Mouse (Mus musculus) NIH3T3 (cell line): ENCODE results near the gene Stard10.

ENCODE experiments used
- DNase-seq: peaks from one replicate; pipeline ENCODE4 v3.0.0-alpha.2; 2012; ENCODE audit warnings: low read depth

The Stard10 gene

DNA sequence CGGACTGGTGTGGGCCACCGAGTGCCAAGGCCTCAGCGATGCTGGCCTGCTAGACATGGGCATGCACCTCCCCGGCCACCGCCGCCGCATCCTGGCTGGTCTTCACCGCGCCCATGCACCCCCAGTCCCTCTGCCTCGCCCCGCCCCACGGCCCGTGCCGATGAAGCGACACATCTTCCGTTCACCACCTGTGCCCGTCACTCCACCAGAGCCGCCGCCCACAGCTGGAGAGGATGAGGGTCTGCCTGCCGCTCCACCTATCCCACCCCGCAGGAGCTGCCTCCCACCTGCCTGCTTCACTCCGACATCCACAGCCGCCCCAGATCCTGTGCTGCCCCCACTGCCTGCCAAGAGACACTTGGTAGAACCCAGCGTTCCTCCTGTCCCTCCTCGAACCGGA lies 56.2 kb downstream of the Stard10 start:
- DNase-seq = no peak

DNA sequence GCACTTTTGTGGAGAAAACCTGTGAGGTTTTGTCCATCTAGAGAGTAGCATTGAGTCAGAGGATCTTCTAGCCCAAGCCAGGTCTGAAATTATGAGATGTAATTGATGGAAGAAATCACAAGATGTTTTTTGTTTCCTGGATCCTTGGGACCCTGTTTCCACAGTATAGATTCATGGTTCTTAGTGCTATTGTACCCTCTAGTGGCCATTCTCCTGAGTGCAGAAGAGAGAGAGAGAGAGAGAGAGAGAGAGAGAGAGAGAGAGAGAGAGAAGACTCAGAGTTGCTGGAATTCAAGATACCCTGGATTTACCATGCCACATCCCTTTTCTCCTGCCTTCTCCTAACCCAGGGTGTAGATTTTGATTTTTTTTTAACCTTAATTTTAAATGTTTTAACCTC lies 57.3 kb downstream of the Stard10 start:
- peak; percentile 81 for DNase-seq

DNA sequence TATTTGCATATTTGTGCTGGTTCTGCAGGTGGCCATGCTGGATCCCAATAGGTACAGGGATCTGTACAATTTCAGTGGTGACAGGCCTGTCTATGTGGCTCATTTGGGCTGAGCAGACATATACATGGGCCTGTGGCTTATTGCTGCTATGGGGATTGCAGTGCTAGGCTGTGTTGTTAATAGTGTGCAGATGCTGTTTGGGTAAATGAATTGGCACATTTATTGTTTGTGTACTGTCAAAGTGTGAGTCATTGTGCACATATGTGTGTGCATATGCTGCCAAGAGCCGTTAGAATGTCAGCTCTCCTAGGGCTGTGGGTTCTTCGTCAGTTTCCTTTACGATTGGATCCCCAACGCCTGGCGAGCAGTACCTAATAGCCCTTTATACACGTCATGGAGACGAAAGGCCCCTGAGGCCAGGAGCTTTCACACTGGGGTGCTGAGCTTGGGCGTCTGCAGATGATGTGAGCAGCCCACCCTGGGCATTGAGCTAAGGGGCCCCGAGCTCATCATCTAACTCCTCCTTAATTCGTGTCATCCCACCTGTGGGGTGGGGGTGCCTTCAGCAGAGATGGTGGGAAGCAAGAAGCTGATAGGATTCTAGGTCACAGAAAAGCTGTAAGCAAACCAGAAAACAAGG lies 59.9 kb downstream of the Stard10 start:
- peak; percentile 67 for DNase-seq

DNA sequence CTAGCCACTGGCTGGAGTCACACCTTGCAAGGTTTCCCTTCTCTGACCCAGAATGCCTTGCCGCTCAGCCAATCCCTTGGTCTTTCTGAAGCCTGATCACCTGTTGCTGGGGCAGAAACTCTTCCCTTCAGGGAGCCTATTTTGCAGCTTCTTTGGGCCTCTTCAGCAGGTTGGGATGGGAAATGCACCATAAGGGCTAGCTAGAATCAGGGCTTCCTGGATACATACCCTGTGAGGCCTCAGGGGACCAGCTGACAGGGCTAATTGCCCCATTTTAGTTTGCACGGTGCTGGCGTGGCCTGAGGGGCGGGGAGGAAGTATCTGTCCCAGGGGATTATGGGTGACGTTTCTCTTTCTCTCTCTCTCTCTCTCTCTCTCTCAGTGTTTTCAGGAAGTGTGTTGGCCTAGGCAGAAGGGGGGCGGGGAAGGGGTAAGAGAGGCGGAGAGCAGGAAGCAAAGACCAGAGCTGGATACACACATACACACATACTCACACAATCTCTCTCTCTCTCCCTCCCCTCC lies 60.9 kb downstream of the Stard10 start:
- peak; percentile 27 for DNase-seq

DNA sequence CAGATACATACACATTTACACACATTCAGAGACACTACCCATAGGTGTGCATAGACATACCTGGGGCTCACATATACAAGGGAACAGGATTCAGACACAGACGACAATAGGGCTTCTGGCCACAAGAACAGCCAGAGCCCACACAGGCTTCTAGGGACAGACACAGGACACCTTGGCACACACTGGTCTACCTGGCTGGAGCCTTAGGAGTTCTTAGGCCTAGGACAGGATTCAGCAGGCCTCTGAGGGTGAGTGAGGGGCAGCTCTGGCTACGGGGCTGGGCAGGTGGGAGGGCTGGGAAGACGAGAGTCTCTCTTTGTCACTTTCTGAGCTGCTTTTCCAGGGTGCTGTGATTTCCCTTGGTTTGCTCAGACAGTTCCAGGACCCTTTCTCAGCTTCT lies 61.4 kb downstream of the Stard10 start:
- DNase-seq = no peak

DNA sequence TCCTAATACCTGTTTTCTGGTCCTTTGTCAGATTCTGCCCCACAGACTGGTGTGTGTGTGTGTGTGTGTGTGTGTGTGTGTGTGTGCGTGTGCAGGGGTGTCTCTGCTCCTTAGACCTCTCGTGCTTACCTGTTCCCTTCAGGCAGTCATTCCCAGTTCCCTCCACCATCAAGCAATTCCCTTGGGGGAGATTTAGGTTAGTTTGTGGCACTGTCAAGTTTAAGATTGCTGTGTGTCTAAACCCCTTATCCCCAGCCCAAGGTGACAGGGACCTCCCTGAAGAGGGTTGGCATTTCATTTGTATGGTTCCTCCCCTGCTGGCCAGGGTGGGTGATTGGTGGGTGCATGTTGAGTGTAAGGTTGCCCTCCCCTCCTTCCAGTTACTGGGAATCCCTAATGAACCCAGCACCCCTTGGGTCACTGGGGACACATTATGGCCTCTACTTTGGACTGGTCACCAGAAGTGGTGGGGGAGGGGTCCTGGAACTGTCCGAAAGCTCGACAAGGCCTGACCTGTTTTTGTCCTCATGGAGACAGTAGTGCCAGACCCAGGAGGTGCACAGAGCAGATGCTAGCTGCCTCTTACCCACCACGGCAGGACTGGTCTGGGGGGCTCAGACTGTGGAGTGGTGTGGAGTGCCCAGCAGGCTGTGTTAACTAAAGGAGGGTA lies 62.0 kb downstream of the Stard10 start:
- DNase-seq = no peak

DNA sequence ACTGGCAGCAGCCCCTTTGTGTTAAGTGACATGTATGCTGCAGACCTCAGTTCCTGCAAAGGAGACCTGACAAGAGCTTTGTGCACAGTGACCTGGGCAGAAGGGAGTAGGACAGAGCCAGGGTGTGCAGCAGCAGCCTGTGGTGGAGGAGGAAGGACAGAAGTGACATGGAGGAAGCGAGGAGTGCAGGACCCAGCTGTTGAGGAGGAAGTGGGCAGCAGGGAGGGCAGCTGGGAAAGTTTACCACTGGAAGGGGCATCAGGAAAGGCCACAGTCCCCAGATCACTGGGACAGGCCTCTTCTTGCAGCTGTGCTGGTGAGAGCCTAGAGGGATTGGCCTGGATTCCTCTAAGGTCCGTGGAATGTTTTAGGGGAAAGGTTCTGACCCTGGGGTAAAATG lies 62.8 kb downstream of the Stard10 start:
- no peak for DNase-seq

DNA sequence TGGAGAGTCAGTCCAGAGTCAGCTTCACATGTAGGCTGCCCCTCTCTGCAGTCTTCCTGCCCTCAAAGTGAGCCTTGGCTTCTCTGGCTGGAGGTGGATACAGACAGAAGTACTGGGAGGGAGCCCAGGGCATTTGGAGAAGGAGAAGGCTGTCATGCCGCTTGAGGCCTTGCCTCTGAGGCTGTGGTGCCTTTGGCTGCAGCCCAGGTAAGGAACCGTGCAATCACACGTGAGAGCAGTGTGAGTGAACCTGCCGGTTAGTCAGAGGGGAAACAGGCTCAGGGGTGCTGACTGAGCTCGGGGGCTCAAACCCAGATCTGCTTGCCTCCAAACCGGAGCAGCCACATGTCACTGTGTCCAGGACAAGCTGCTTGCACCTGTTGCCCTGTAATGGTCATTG lies 64.6 kb downstream of the Stard10 start:
- no peak for DNase-seq

DNA sequence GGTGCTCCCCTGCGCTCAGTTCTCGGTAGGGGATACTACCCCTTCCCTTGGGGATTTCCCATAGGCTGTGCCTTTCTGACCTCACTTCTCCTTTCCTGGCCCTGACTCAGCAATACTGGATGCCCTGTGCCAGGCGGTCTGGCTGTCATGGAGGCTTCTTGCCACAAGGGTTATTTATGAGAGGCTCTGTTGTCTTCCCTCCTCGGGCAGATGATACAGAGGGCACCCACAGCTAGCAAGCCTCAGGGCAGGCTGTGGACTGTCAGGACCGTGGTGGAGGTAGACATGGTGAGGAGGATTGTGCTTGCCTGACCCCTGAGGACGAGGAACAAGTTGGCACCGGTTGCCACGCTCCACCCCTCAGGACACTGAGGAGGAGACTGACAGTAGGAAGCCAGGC lies 65.5 kb downstream of the Stard10 start:
- DNase-seq = no peak

DNA sequence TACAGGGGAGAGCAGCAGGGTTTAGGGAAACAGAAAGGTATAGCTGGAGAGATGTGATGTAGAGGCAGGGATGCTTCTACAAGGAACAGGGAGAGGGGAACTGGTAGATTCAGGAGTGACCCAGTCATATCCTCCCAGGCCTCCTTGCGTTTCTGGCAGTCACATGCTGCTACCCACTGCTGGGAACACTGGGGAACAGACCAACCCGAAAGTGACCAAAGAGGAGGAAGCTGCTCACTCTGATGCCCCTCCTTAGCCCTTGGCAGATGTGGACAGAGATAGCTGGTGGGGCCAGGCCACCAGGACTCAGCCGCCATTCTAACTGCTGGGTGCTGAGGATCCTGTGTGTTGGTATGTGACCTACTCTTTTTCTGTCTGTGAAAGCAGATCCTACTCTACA lies 66.9 kb downstream of the Stard10 start:
- no peak for DNase-seq

DNA sequence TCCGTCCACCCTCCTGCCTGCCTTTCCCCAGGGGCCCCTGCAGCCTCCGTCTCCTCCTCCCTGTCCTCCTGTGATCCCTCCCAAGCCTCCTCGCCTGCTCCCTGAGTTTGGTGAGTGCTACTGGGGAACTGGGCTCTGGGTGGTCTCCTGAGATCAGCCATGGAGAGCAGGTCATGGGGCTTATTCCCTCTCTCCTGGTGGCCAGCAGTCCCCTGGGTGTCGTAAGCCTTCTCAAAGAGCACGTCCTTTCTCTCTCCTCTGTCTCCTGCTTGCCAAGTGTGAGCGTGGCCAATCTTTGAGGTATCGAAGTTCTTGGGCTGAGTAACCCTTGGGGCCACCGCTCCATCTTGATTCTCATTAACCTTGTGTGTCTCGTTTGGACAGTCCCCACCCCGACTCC lies 68.0 kb downstream of the Stard10 start:
- no peak for DNase-seq

DNA sequence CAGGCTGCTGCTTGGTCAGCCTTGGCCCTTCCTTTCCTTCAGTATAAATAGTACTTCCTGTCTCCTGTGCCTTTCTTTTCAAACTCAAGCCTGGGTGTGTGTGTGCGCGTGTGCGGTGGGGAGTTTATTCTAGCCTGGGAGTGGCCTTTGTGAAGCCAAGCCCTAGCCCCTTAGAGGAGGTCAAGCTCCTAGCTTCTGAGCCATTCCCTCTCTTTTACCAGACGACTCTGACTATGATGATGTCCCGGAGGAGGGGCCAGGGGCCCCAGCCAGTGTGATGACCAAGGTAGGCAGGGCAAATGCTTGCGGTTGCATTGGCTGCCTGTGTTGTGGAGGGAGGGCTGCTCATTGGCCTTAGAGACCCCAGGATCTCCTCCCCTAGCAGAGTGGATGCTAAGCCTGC lies 68.4 kb downstream of the Stard10 start:
- no peak for DNase-seq

DNA sequence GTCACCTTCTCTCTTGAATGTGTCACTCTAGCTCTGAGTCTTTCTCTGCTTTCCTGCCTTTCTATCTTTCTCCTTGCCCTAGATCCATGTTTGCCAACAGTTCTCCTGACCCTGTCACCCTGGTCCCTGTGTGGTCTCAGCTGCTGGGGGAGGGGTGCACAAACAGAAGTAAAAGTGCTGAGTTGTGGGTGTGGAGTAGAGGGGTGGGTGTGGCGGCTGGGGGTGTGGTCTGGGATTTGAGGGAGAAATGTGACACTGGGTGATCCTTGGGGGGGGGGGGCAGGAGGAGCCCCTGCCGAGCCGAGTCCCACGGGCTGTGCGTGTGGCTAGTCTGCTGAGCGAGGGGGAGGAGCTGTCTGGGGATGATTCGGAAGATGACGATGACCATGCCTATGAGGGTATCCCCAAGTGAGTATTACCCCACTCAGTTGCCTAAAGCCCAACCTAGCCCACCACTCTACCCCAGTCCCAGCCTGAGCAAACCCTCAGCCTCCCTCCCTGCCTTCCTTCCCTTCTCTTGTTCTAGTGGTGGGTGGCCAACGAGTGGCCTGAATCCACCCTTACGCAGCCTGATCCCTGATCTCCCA lies 69.1 kb downstream of the Stard10 start:
- no peak for DNase-seq

DNA sequence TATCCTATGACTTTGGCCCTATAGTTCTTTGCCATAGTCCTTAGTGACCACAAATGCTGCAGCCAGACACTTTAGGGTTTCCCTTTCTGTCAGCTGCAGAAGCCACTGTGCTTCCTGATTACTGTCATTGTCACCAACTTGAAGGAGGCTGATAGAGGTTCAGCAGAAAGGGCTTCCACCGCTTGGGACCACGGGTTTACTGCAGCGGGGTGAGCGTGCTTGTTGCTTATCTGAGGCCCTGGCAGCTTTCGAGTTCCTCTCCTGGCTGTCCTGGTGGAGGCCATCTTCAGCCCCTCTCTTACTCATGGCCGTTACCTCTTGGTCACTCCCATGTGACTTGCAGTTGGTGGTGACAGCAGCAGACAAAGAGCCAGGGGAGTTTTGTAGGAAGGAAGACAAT lies 72.4 kb downstream of the Stard10 start:
- DNase-seq = no peak

DNA sequence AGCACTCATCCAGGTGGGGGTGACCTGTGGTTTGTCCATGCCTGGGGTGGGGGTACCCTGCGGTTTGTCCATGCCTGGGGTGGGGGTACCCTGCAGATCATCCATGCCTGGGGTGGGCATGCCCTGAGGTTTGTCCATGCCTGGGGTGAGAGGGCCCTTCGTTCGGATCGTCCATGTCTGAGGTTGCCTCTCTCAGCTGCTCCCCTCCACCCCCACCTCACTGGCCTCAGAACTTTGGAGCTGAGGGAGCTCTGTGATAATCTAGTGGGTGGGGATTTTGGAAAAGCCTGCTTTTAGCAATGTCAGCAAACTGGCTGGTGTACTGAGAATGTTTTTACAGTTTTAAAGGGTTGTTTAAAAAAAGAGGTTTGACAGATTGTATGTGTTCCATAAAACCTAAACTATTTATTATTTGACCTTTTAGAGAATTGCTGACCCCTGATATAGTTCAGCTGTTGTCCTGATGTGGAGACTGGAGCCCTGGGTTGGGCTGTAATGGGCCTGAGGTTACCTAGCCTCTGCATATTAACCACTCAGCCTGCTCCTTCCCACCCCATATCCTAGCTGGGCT lies 75.1 kb downstream of the Stard10 start:
- no peak for DNase-seq

DNA sequence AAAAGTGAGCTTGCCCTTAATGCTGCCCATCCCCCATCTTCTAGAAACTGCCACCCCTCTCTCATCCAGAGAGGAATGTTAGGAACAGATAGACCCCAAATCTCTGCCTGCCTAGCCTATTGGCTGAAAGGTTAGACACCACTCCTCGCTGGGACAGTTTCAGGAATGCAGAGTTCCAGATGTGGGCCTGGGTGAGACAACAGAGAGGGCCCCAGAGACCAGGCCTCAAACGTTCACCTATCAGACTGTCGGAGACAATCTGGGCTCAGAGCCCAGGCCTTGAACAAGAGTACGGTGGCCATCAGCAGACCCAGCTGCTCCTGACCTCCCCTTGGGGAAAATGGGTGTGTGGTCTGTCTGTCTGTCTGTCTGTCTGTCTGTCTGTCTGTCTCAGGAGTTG lies 76.1 kb downstream of the Stard10 start:
- no peak for DNase-seq

DNA sequence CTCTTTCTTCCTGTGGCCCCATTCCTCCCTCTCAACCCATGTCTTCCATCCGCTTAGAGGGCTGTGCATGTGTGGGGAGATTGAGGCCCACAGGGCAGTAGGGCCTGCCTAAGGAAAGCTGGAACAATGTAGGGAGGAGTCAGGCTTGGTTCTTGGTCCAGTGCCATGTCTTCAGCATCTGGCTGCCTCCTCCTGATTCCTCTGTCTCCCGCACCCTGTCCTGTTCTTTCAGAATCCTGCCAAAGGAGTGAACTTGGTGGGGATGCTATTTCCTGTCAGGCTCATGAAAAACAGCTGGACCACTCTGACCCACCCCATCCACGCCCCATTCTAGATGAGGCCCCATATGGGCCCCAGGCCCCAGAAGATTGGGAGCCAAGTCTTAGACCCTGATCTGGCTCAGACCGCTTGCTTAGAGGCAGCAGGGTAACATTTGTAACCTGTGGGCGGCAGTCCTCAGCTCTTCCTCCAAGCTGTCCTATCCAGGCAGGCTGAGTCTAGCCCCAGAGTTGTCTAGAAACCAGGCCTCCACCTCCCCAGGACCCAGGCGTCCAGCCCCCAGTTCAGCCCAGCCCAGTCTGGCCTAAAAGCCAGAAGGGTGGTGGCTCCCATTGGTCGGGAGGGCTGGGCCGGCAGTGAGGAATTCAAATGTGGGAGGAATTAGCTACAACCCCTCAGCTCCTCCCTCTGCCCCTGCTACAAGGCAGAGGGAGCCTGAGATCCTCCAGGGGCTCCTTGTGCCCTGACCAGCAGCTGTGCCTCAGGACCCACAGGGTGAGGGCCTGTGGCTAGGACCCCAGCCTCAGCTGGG lies 77.0 kb downstream of the Stard10 start:
- peak; percentile 84 for DNase-seq

DNA sequence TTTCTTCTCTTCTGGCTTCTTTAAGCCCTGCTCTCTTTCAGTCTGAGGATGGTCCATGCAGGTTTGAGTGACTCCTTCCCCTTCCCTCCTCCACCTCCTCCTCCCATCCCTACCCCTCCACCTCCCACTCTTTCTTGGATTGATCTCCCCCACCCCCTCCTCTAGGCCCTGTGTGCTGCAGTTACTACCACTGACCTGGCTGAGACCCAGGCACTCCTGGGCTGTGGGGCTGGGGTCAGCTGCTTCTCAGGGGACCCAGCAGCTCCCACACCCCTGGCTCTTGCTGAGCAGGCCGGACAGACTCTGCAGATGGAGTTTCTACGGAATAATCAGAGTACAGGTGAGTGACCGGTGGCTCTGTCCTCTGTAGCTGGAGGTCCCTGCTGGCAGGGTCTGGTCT lies 77.7 kb downstream of the Stard10 start:
- DNase-seq = no peak

DNA sequence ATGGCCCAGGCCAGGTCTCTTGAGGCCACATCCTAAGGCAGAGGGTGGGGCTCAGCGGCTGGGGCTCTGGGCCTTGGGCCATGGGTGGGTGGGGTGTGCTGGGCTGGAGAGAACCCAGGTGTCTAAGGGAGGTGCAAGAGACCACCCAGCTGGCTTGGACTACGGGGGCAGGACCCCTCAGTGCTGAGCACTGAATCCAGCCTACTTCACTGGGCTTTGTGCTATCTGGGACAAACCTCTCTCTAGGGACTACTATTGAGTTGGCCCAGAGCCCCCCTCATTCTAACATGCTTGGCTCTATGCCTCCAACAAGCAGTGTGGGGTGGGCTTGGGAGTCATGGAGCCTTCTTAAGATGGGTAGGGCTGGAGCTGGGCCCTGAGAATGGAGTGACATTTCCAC lies 78.6 kb downstream of the Stard10 start:
- DNase-seq = no peak
